Mouse (Mus musculus): Measurements from ENCODE around the gene Rsl1d1. TPM values are rescaled to one million over a fixed set of nuclear protein-coding genes. Genes with fewer than 3 reads are reported as not detected.

Rsl1d1 gene
- polyA plus RNA-seq, 1 experiment, result not detected

GRCm38 (mm10) chr16:11198467-11198866 is 4.7 kb downstream of the Rsl1d1 start:
- no peak for TF ChIP-seq CTCF (IDR thresholded peaks at IDR 0.05; ENCODE audit: insufficient read depth, low read depth, low read length)
- 63% methylated on average over 2 of the region's 2 CpGs for WGBS
- Histone ChIP-seq H3K27ac (ENCODE audit: insufficient read depth, low read depth, low read length) (no peak overlapping the region), H3K4me3 (ENCODE audit: insufficient read depth, low read depth, low read length) (no peak overlapping the region), H3K4me1 (ENCODE audit: control insufficient read depth, insufficient read depth, low read length) (no peaks in the 10 kb centered on the region)

GRCm38 (mm10) chr16:11197052-11197451 is 6.1 kb downstream of the Rsl1d1 start:
- no peak overlapping the region for H3K27ac ChIP-seq (ENCODE audit: insufficient read depth, low read depth, low read length)

GRCm38 (mm10) chr16:11193231-11193630 is 9.9 kb downstream of the Rsl1d1 start:
- WGBS, result 96% methylated on average over 2 of the region's 2 CpGs
- Histone ChIP-seq H3K4me1 (ENCODE audit: control insufficient read depth, insufficient read depth, low read length) (no peaks in the 10 kb centered on the region), H3K4me3 (ENCODE audit: insufficient read depth, low read depth, low read length) (no peak overlapping the region), H3K27ac (ENCODE audit: insufficient read depth, low read depth, low read length) (no peak overlapping the region)
- TF ChIP-seq POLR2A (IDR thresholded peaks at IDR 0.05; ENCODE audit: insufficient read depth, low read depth, low read length), result no peak
- no peak for TF ChIP-seq CTCF (IDR thresholded peaks at IDR 0.05; ENCODE audit: insufficient read depth, low read depth, low read length)

More at GRCm38 (mm10) chr16:11197052-11197451, 6.1 kb downstream of the Rsl1d1 start:
- TF ChIP-seq POLR2A (IDR thresholded peaks at IDR 0.05; ENCODE audit: insufficient read depth, low read depth, low read length), result no peak
- no peak for TF ChIP-seq CTCF (IDR thresholded peaks at IDR 0.05; ENCODE audit: insufficient read depth, low read depth, low read length)
- 87% methylated on average over 4 of the region's 4 CpGs for WGBS
- Histone ChIP-seq H3K4me3 (ENCODE audit: insufficient read depth, low read depth, low read length) (no peak overlapping the region), H3K4me1 (ENCODE audit: control insufficient read depth, insufficient read depth, low read length) (no peaks in the 10 kb centered on the region)

- Histone ChIP-seq H3K4me3 (ENCODE audit: insufficient read depth, low read depth, low read length) (no peak overlapping the region), H3K4me1 (ENCODE audit: control insufficient read depth, insufficient read depth, low read length) (no peaks in the 10 kb centered on the region), H3K27ac (ENCODE audit: insufficient read depth, low read depth, low read length) (no peak overlapping the region)
- 74% methylated on average over 7 of the region's 7 CpGs for WGBS
- TF ChIP-seq POLR2A (IDR thresholded peaks at IDR 0.05; ENCODE audit: insufficient read depth, low read depth, low read length) (no peak), CTCF (IDR thresholded peaks at IDR 0.05; ENCODE audit: insufficient read depth, low read depth, low read length) (no peak)
Measured at GRCm38 (mm10) chr16:11190150-11190549, 13.0 kb downstream of the Rsl1d1 start.

GRCm38 (mm10) chr16:11177404-11177803 is 25.7 kb downstream of the Rsl1d1 start:
- TF ChIP-seq CTCF (IDR thresholded peaks at IDR 0.05; ENCODE audit: insufficient read depth, low read depth, low read length) (no peak), POLR2A (IDR thresholded peaks at IDR 0.05; ENCODE audit: insufficient read depth, low read depth, low read length) (no peak)
- Histone ChIP-seq H3K4me3 (ENCODE audit: insufficient read depth, low read depth, low read length) (no peak overlapping the region), H3K27ac (ENCODE audit: insufficient read depth, low read depth, low read length) (no peak overlapping the region), H3K4me1 (ENCODE audit: control insufficient read depth, insufficient read depth, low read length) (peaks cover 4% of the 10 kb centered on the region)
- WGBS, result 84% methylated on average over 2 of the region's 2 CpGs

- Histone ChIP-seq H3K4me3 (ENCODE audit: insufficient read depth, low read depth, low read length) (peak overlapping the region; percentile 87), H3K27ac (ENCODE audit: insufficient read depth, low read depth, low read length) (no peak overlapping the region), H3K4me1 (ENCODE audit: control insufficient read depth, insufficient read depth, low read length) (peaks cover 6% of the 10 kb centered on the region)
- WGBS, result 1% methylated on average over 4 of the region's 4 CpGs
- no peak for TF ChIP-seq CTCF (IDR thresholded peaks at IDR 0.05; ENCODE audit: insufficient read depth, low read depth, low read length)
- TF ChIP-seq POLR2A (IDR thresholded peaks at IDR 0.05; ENCODE audit: insufficient read depth, low read depth, low read length), result no peak
Measured at GRCm38 (mm10) chr16:11176884-11177244, 26.3 kb downstream of the Rsl1d1 start.

- Histone ChIP-seq H3K4me1 (ENCODE audit: control insufficient read depth, insufficient read depth, low read length) (peaks cover 8% of the 10 kb centered on the region), H3K4me3 (ENCODE audit: insufficient read depth, low read depth, low read length) (peak within 1 kb of the TSS; percentile 87), H3K27ac (ENCODE audit: insufficient read depth, low read depth, low read length) (peak within 1 kb of the TSS; percentile 76)
- TF ChIP-seq CTCF (IDR thresholded peaks at IDR 0.05; ENCODE audit: insufficient read depth, low read depth, low read length) (peak; percentile 97), POLR2A (IDR thresholded peaks at IDR 0.05; ENCODE audit: insufficient read depth, low read depth, low read length) (peak; percentile 84)
- WGBS, result under 1% methylated on average over 57 of the region's 57 CpGs
Measured at GRCm38 (mm10) chr16:11176208-11176883, 26.8 kb downstream of the Rsl1d1 start, which contains the start of gene Zc3h7a. Gene Zc3h7a (minus strand): TSS chr16:11176393.

GRCm38 (mm10) chr16:11175489-11176207 is 27.5 kb downstream of the Rsl1d1 start:
- H3K4me1 ChIP-seq (ENCODE audit: control insufficient read depth, insufficient read depth, low read length), result peaks cover 11% of the 10 kb centered on the region
- under 1% methylated on average over 72 of the region's 72 CpGs for WGBS
- peak overlapping the region; percentile 76 for H3K27ac ChIP-seq (ENCODE audit: insufficient read depth, low read depth, low read length)
- TF ChIP-seq CTCF (IDR thresholded peaks at IDR 0.05; ENCODE audit: insufficient read depth, low read depth, low read length) (no peak), POLR2A (IDR thresholded peaks at IDR 0.05; ENCODE audit: insufficient read depth, low read depth, low read length) (no peak)
- peak overlapping the region; percentile 87 for H3K4me3 ChIP-seq (ENCODE audit: insufficient read depth, low read depth, low read length)

GRCm38 (mm10) chr16:11175100-11175488 is 28.0 kb downstream of the Rsl1d1 start:
- 1% methylated on average over 9 of the region's 9 CpGs for WGBS
- no peak for TF ChIP-seq POLR2A (IDR thresholded peaks at IDR 0.05; ENCODE audit: insufficient read depth, low read depth, low read length)
- no peak for TF ChIP-seq CTCF (IDR thresholded peaks at IDR 0.05; ENCODE audit: insufficient read depth, low read depth, low read length)
- Histone ChIP-seq H3K4me1 (ENCODE audit: control insufficient read depth, insufficient read depth, low read length) (peaks cover 11% of the 10 kb centered on the region), H3K4me3 (ENCODE audit: insufficient read depth, low read depth, low read length) (peak overlapping the region; percentile 87), H3K27ac (ENCODE audit: insufficient read depth, low read depth, low read length) (no peak overlapping the region)
